Mouse (Mus musculus) thymus, adult 2 months (tissue): Measurements from ENCODE around the gene Pde4d. TPM values are rescaled to one million over a fixed set of nuclear protein-coding genes. Genes with fewer than 3 reads are reported as not detected.

ENCODE experiments used
- DNase-seq: peaks from one replicate; pipeline ENCODE4 v3.0.0; 2021
- H3K27ac ChIP-seq: fragments of 200-500 bp; 2 replicates; pipeline ENCODE4 v1.5.1; 2012; ENCODE audit warnings: low read length, control low read depth; ENCODE audit not compliant: control insufficient read depth, insufficient read depth
- H3K27me3 ChIP-seq: fragments of 200-500 bp; 2 replicates; pipeline ENCODE4 v1.6.1; 2012; ENCODE audit warnings: mild to moderate bottlenecking, low read length, moderate library complexity, mixed read lengths; ENCODE audit not compliant: control insufficient read depth, insufficient read depth
- H3K36me3 ChIP-seq: fragments of 200-500 bp; 2 replicates; pipeline ENCODE4 v1.6.1; 2012; ENCODE audit warnings: mild to moderate bottlenecking, low read length, moderate library complexity; ENCODE audit not compliant: control insufficient read depth, insufficient read depth
- H3K4me1 ChIP-seq: fragments of 200-500 bp; replicated peaks from 2 replicates; pipeline ENCODE4 v1.6.1; 2012; ENCODE audit warnings: low read length; ENCODE audit not compliant: control insufficient read depth, insufficient read depth
- H3K4me3 ChIP-seq: fragments of 200-500 bp; 2 replicates; pipeline ENCODE4 v1.5.1; 2012; ENCODE audit warnings: mild to moderate bottlenecking, low read length, control low read depth, moderate library complexity; ENCODE audit not compliant: control insufficient read depth, insufficient read depth
- CTCF ChIP-seq: fragments of 200-500 bp; IDR thresholded peaks from 2 replicates; pipeline ENCODE4 v1.5.1; 2012; ENCODE audit warnings: mild to moderate bottlenecking, control low read depth, low read length, moderate library complexity, borderline replicate concordance; ENCODE audit not compliant: control insufficient read depth, poor library complexity, insufficient read depth; ENCODE audit errors: extremely low read depth
- POLR2A ChIP-seq: fragments of 200-500 bp; IDR thresholded peaks from 2 replicates; pipeline ENCODE4 v1.6.1; 2012; ENCODE audit warnings: mild to moderate bottlenecking, low read length, control low read depth, moderate library complexity; ENCODE audit not compliant: control insufficient read depth, poor library complexity, insufficient read depth; ENCODE audit errors: extremely low read depth
- WGBS: fragments of 180-500 bp; shearing (Covaris S2); methylation state at CpG from one replicate; pipeline ENCODE4 v1.1.7; 2018; 5-methylcytosine and 5-hydroxymethylcytosine counted together
- polyA plus RNA-seq: library from polyadenylated mRNA; depleted of rRNA; stranded (reverse); fragments of >200 nt; gene quantifications from 2 replicates; pipeline ENCODE4 v1.2.3, GENCODE M21; 2012

Gene Pde4d
- polyA plus RNA-seq, 1 experiment = 35.2 TPM

DNA sequence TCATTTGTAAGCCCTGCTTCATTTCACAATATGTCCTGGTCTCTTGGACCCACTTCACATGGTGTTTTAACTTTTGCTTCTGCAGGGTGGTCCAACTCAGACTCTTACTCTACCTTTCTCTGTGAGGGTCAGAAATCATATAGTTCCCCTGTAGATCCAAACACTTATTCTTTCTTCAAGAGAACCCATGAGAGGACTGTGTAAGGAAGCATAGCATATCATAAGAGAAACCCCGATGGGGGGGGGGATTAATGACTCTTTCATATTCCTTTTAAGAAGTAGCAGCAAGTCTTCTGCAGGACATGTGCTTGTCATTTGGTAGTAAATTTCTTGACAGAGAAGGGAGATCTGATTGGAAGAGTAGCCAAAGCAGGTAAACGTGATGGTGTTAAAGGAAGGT is 603.1 kb downstream of the Pde4d start:
- no peak for TF ChIP-seq CTCF
- TF ChIP-seq POLR2A = no peak
- Histone ChIP-seq H3K27me3 (no peaks in the 10 kb centered on the region), H3K36me3 (no peaks in the 10 kb centered on the region), H3K4me1 (no peaks in the 10 kb centered on the region), H3K4me3 (no peak overlapping the region), H3K27ac (no peak overlapping the region)
- no peak for DNase-seq
- 92% methylated on average over 2 of the region's 2 CpGs for WGBS

DNA sequence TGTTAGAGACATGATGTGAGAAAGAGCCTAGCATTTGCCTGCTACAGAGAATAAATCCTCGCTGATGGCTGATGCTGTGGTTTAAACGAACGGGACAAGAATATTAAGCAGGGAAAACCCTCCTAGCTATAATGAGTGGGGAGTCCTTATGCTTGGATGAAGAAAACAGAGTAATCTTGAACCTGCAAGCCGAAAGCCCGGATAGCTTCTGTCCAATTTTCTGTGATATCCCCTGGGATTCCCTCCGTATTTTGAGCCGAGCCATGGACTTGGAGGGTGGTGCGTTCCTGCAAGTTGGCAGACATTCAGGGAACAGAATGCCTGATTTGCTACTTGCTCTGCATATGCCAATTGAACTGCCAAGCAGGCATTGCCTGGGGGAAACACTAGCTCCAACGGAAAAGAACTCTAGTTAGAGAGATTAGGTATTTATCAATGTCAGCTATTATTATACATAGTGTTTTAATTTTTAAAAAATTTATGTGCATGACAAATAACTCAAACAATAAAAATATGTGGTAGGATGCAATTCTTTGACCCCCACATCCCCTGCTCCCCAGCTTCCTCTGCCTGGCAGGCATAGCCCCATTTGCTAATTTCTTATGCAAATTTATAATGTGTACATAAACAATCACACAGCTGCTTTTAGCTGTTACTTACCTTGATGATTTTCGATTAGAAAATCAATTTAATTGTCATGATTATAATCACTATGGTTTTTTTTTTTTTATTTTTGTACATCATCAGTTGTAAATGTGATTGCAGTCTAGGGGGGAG is 603.7 kb downstream of the Pde4d start:
- WGBS = 92% methylated on average over 10 of the region's 10 CpGs
- Histone ChIP-seq H3K27me3 (no peaks in the 10 kb centered on the region), H3K4me3 (no peak overlapping the region), H3K4me1 (no peaks in the 10 kb centered on the region), H3K27ac (no peak overlapping the region), H3K36me3 (no peaks in the 10 kb centered on the region)
- DNase-seq = no peak
- TF ChIP-seq CTCF = no peak
- no peak for TF ChIP-seq POLR2A

- Histone ChIP-seq H3K27me3 (no peaks in the 10 kb centered on the region), H3K4me3 (no peak overlapping the region), H3K4me1 (no peaks in the 10 kb centered on the region), H3K36me3 (no peaks in the 10 kb centered on the region), H3K27ac (no peak overlapping the region)
- no peak for DNase-seq
- WGBS = 85% methylated on average over 4 of the region's 4 CpGs
- TF ChIP-seq POLR2A = no peak
- TF ChIP-seq CTCF = no peak
These were observed 608.3 kb downstream of the Pde4d start for GRCm38 (mm10) chr13:109058045-109058444.

- H3K36me3 ChIP-seq = no peaks in the 10 kb centered on the region
- no peaks in the 10 kb centered on the region for H3K27me3 ChIP-seq
- no peak for DNase-seq
- no peak overlapping the region for H3K4me3 ChIP-seq
- H3K27ac ChIP-seq = no peak overlapping the region
- TF ChIP-seq POLR2A = no peak
- no peak for TF ChIP-seq CTCF
- WGBS = 83% methylated on average over 4 of the region's 4 CpGs
- no peaks in the 10 kb centered on the region for H3K4me1 ChIP-seq
These were observed 616.9 kb downstream of the Pde4d start for GRCm38 (mm10) chr13:109066581-109067159.

- WGBS = 94% methylated on average over 8 of the region's 8 CpGs
- Histone ChIP-seq H3K36me3 (no peaks in the 10 kb centered on the region), H3K4me3 (no peak overlapping the region), H3K4me1 (no peaks in the 10 kb centered on the region), H3K27me3 (no peaks in the 10 kb centered on the region), H3K27ac (no peak overlapping the region)
- TF ChIP-seq CTCF = no peak
- no peak for DNase-seq
These were observed 618.8 kb downstream of the Pde4d start for GRCm38 (mm10) chr13:109068258-109069219.

DNA sequence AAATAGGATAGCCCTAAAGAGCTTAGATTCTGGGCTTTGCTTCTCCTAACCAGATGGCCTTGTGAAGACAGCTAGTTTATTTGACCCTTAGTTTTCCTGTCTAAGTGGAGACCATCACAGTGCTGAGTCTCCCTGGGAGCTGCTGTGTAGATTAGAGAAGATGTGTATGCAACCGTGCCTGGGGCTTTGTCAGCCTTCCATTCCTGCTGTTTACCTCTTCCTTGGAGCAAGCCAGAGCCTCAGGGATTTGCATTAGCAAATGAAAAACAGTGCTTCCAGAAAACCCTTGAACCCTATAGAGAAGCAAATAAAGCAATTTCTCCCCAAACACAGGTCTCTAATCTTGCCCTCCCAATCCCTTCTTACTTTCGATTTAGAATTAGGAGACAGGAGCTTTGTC is 623.6 kb downstream of the Pde4d start:
- WGBS = 90% methylated on average over 2 of the region's 2 CpGs
- Histone ChIP-seq H3K4me1 (no peaks in the 10 kb centered on the region), H3K4me3 (no peak overlapping the region), H3K36me3 (no peaks in the 10 kb centered on the region), H3K27me3 (no peaks in the 10 kb centered on the region), H3K27ac (no peak overlapping the region)
- no peak for DNase-seq
- TF ChIP-seq POLR2A = no peak
- TF ChIP-seq CTCF = no peak
